Mouse (Mus musculus) left cerebral cortex, adult 2 months (tissue): ENCODE measurements at regions not wholly inside any gene's neighbourhood (a gene's known extent, or its start where the extent isn't known, plus 50 kb on each side); places are given as distances from the start of the nearest gene placed in this dataset.
A peak's percentile ranks its signal among the peaks of the same experiment; 100 is the strongest.

Experiments used
- DNase-seq, 2 experiments: peaks; one replicate each; pipeline ENCODE4 v3.0.0; 2021 to 2022; ENCODE audit warnings: low spot score in 2 of 2, mixed read lengths in 1 of 2; ENCODE audit errors: extremely low spot score in 1 of 2
- H3K27ac ChIP-seq: fragments of 200-600 bp; 2 replicates; pipeline ENCODE4 v1.8.1; 2022
- H3K4me3 ChIP-seq: fragments of 200-600 bp; 2 replicates; pipeline ENCODE4 v1.8.1; 2022
- CTCF ChIP-seq: fragments of 200-600 bp; IDR thresholded peaks from 2 replicates; pipeline ENCODE4 v1.8.1; 2022; ENCODE audit warnings: antibody characterized with exemption, mild to moderate bottlenecking, moderate library complexity
- intact Hi-C: fragments of 180-260 bp; cut with DNase I; formaldehyde crosslinking; loops from one replicate; pipeline ENCODE4 v1.15.1; 2025

DNA sequence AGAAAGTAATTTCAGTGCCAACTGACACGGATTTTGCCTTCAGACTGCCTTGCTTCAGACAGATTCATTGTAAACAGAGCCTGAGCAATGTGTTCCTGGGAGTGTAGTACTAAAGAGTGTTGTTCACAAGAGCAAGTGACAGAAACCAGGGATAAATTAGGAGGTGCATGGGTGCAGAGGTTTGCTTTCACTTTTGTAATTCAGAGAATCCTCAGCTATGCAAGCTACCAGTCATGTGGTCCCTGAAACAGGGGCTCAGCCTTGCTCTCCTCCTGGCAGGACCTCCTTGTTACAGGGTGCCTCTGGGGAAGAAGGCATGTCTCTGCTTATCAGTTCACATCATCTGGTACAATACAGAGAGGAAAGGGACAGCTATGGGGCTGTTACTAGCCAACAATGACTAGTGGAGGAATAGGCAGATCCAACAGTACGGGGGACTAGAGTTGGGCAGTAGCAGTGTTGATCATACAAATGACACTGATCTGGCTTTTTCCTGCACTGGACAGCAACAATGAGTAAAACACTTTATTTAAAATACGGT is 504.5 kb downstream of the Pdha2 start:
- DNase-seq: no peak
- Histone ChIP-seq H3K4me3 (no peak overlapping the region), H3K27ac (no peak overlapping the region)
- TF ChIP-seq CTCF: no peak
- intact Hi-C loops: no loop called here

DNA sequence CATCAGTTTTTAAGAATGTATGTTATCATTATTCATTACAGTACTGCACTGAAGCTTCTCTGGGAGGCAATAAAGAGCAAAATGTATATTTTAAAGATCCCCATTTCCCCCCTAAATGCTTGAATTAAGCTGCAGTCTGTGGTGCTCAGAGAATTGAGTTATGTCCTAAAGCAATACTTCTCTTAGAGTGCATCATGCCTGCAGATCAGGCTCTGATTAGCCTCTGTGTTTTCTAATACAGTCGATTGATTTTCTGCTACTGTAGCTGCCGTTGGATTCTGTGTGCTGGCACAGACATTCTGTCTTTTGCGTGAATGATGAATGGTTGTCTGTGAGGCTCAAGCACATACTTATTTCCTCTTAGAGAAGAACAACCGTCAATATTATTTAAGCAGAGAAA is 505.4 kb downstream of the Pdha2 start:
- intact Hi-C loops: no loop called here
- Histone ChIP-seq H3K27ac (no peak overlapping the region), H3K4me3 (no peak overlapping the region)
- DNase-seq: no peak
- no peak for TF ChIP-seq CTCF

DNA sequence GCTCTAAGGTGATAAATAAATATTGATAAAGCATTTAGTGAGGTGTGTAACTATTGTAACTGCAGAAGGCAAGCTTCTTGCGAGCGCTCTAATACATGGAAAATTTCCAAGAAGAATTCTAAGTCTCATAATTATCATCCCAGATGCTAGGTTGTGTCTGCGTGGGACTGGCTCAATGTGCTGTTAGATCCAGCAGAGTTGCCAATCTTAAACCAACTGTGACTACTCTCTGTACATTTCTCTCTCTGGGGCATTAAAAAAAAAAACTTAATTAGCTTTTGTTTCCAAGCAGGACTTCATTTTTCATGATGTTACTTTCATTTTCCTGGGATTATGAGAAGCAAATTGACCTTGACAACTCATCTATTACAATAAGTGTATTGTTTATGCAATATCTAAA is 506.6 kb downstream of the Pdha2 start:
- intact Hi-C loops: no loop called here
- no peak for TF ChIP-seq CTCF
- Histone ChIP-seq H3K4me3 (no peak overlapping the region), H3K27ac (no peak overlapping the region)
- DNase-seq: no peak

DNA sequence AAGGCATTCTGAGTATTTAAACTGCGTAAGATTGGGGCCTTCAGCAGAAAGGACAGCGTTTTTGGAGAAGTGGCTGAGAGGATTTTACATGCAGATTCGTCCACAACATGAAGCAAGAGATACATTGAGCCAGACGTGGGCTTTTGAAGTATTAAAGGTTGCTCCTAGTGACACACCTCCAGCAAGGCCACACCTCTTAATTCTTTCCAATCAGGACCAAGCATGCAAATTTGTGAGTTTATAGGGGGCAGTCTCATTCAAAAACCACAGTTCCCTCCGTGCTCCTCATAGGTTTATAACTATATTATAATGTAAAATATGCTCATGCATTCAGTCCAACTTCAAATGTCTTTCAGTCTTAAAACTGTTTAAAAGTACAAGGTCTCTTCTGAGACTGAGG is 509.2 kb downstream of the Pdha2 start:
- TF ChIP-seq CTCF: no peak
- Histone ChIP-seq H3K27ac (no peak overlapping the region), H3K4me3 (no peak overlapping the region)
- intact Hi-C loops: no loop called here
- DNase-seq: no peak

DNA sequence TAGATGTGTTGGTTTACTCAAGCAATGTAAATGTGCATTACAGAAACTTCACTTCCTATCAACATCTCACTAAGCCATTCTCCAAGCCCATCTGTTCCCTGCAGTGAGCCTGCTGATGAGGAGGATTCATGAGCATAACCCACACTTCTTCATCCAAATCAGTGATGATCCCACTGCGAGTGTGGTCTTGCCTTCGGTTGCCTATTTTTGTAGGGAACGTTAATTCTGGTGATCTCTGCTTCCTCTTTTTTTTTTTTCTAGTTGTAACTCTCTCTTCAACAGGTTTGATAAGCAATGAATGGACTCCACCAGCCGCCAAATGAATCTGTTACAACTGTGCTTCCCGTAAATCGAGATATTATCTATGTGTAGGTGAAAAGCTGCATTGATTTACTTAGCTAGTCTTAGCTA is 509.9 kb downstream of the Pdha2 start:
- no peak overlapping the region for H3K4me3 ChIP-seq
- intact Hi-C loops: no loop called here
- H3K27ac ChIP-seq: no peak overlapping the region
- DNase-seq: no peak
- no peak for TF ChIP-seq CTCF

DNA sequence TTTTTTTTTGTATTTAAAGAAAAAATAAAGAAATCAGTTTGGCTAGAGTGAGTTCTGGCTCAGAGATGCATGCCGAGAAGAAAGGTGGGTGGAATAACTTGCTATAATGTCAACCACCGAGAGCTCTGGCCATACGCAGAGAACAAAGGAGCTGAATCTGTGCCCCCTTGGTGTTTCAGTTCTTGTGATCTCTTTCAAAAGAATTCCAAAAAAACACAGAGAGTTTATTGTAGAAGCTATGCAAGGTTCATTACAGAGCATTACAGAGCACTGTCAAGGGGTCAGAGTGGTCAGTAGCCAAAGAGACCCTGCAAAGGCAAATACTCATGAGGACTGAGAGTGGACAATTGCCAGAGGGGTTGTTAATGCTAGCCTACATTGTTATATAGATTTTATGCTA is 514.9 kb downstream of the Pdha2 start:
- DNase-seq: no peak
- intact Hi-C loops: no loop called here
- TF ChIP-seq CTCF: no peak
- H3K27ac ChIP-seq: no peak overlapping the region
- H3K4me3 ChIP-seq: no peak overlapping the region

DNA sequence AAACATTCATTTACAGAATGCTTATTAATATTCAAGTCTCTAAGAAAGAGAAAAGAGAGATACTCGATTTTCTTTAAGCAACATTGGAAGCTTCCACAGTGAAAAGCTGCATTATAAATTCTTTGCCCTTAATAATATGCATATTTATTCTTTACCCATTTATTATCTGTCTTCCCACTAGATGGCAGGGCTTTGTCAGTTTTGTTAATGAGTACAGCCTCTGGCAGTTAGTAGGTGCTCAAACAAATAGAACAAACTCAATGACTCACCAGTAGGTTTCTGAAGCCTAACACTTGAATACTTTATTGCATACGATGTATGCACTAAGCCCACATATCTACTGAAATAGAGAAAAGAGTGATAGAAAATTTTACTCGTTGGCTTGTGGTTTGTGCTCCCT is 529.4 kb downstream of the Pdha2 start:
- intact Hi-C loops: loop anchor here (10.0 kb wide), 1 partner anchor 1152 kb away; no protein-coding TSS in a partner anchor
- DNase-seq: no peak
- H3K4me3 ChIP-seq: no peak overlapping the region
- no peak overlapping the region for H3K27ac ChIP-seq
- peak; percentile 23 for TF ChIP-seq CTCF

DNA sequence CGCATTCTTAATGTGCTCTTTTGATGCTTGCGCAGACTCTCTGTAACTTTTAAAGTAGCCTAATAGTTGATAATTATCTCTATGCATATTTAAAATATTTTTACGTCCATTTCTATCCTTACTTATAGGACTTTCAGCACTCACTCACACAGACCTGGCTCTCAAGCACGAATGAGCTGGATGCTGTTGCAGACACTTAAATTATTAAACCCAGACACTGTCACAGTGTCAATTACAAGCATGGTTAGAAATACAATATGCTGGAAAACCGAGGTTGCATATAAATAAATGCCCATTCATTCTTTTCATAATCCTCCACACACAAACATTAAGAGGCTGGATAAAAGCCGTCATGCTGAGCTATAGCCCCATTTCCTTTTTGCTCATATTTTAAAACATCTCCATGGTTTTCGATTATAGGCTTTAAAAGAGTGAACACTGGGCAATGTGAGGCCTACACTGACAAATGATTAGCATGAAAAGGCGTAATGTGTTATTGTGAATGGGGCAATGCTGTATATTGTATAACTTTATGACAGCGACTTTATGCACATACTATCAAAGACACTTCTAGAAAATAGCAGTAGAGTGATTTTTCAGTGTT is 566.3 kb downstream of the Pdha2 start:
- intact Hi-C loops: no loop called here
- Histone ChIP-seq H3K27ac (no peak overlapping the region), H3K4me3 (no peak overlapping the region)
- TF ChIP-seq CTCF: no peak
- DNase-seq: no peak

DNA sequence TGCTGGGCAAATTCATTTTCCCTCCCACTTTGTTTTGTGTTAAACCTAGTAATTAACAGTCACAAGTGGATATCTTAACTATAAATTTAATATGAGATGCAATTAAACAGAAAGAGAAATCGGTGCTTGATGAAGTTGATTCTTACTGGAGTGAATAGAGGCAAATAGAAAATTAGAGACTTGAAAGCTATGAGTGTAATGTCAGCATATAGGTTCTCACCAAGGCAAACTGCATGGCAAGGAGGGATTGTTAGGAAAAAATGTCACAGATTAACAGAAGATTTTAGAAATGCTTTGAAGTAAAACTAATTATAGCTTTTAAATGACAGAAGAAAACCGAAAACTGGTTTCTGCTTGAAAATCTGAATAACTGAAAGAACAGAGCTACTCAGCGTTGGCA is 592.3 kb downstream of the Pdha2 start:
- no peak overlapping the region for H3K4me3 ChIP-seq
- DNase-seq: no peak
- intact Hi-C loops: no loop called here
- no peak overlapping the region for H3K27ac ChIP-seq
- TF ChIP-seq CTCF: no peak
